Mouse (Mus musculus): ENCODE results near the gene 4930469K13Rik.

GRCm38 (mm10) chr11:34058960-34059359 is 39.4 kb downstream of the 4930469K13Rik start:
- TF ChIP-seq EP300 (IDR thresholded peaks at IDR 0.05) (no peak), CTCF (IDR thresholded peaks at IDR 0.05) (no peak)
